In the genomic region with DNA sequence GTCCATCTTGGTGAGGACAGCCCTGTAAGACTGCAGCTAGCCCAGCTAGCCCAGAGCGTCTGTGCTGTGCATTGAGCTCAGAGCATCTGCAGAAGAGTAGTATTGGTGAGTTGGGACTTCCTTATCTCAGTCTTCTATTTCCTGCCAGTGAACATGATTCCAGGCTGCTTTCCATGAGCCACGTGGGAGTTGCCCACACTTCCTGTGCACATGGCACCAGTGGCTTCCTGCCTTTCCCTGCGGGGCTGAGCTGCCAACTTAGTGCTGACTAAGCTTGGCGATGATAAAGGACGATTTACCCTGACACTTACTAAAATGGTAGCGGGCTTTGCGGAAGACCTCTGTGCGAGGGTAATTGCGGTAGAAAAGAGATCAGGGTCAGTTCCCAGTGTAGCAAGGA, we compare ENCODE assay signal across 12 mouse cellular contexts. TPM values are rescaled to one million over a fixed set of nuclear protein-coding genes. Genes with fewer than 3 reads are reported as not detected.
A peak's percentile ranks its signal among the peaks of the same experiment; 100 is the strongest.
DNase-seq lines count a peak whose midpoint lies in the region; ATAC-seq lines count a peak whose summit lies in the region.
"Had no signal": no experiment of that assay in that cellular context is flagged by ENCODE, and none has a peak within 500 bp of the region (broad histone marks: within the 10 kb centered on the region; RNA-seq: fewer than 3 reads in every experiment).

No protein-coding gene starts in this region.

- no peak overlapping the region for H3K27ac ChIP-seq in heart, embryonic 11.5 days (ENCODE audit: low read depth, low read length)
- no peak overlapping the region for H3K27ac ChIP-seq in hindbrain, embryonic 14.5 days
- H3K27ac ChIP-seq in limb, embryonic 10.5 days = no peak overlapping the region
- H3K27ac ChIP-seq: heart, embryonic 15.5 days had no signal

- no peak overlapping the region for H3K9ac ChIP-seq in heart, embryonic 11.5 days (ENCODE audit: low read depth, low read length)
- no peak overlapping the region for H3K9ac ChIP-seq in hindbrain, embryonic 14.5 days
- H3K9ac ChIP-seq: heart, embryonic 15.5 days; lung, embryonic 14.5 days had no signal

- no peaks in the 10 kb centered on the region for H3K36me3 ChIP-seq in heart, embryonic 11.5 days (ENCODE audit: control insufficient read depth, insufficient read depth, low read length)
- H3K36me3 ChIP-seq in hindbrain, embryonic 14.5 days (replicated peaks; ENCODE audit: control insufficient read depth, insufficient read depth) = no peaks in the 10 kb centered on the region
- H3K36me3 ChIP-seq in limb, embryonic 10.5 days = no peaks in the 10 kb centered on the region
- H3K36me3 ChIP-seq: heart, embryonic 15.5 days had no signal

- no peak for ATAC-seq in heart, embryonic 11.5 days (replicated peaks; ENCODE audit: insufficient number of reproducible peaks, low FRiP score, low TSS enrichment)
- ATAC-seq in hematopoietic stem cell, adult 5-6 weeks (replicated peaks in 1 of 2; ENCODE audit: insufficient read depth in 1 of 2, low FRiP score in 2 of 2, low TSS enrichment in 1 of 2, low read depth in 1 of 2, poor library complexity in 2 of 2, severe bottlenecking in 2 of 2) = peak; percentile 67 to 80
- no peak for ATAC-seq in hindbrain, embryonic 14.5 days (ENCODE audit: low FRiP score)

- H3K4me1 ChIP-seq in heart, embryonic 11.5 days (ENCODE audit: control insufficient read depth, insufficient read depth, low read length) = 0 out of 2 replicates have a peak, but pooled peaks cover 5% of the 10 kb centered on the region
- peaks cover 24% of the 10 kb centered on the region; the same call in 1 of the 2 replicates for H3K4me1 ChIP-seq in hindbrain, embryonic 14.5 days (replicated peaks; ENCODE audit: control insufficient read depth, insufficient read depth, low read length)
- H3K4me1 ChIP-seq in limb, embryonic 10.5 days = peaks cover 11% of the 10 kb centered on the region; the same call in 1 of the 2 replicates

- intact Hi-C loops in left cerebral cortex, postnatal 36 days (cut with DNase I) = loop anchor here (2.0 kb wide), 1 partner anchor 18 kb away; no protein-coding TSS in a partner anchor

- no peaks in the 10 kb centered on the region for H3K9me3 ChIP-seq in heart, embryonic 11.5 days (replicated peaks; ENCODE audit: control insufficient read depth, low read length)
- H3K9me3 ChIP-seq in hindbrain, embryonic 14.5 days (ENCODE audit: control insufficient read depth, low read length) = no peaks in the 10 kb centered on the region
- no peaks in the 10 kb centered on the region for H3K9me3 ChIP-seq in limb, embryonic 10.5 days (replicated peaks)
- H3K9me3 ChIP-seq: heart, embryonic 15.5 days had no signal

- WGBS in heart, embryonic 11.5 days (ENCODE audit: insufficient replicate concordance) = 58% methylated on average over 9 of the region's 9 CpGs
- 86% methylated on average over 9 of the region's 9 CpGs for WGBS in hindbrain, embryonic 14.5 days
- WGBS in limb, embryonic 10.5 days = 82% methylated on average over 9 of the region's 9 CpGs

- H3K27me3 ChIP-seq in heart, embryonic 11.5 days (ENCODE audit: control insufficient read depth, insufficient read depth, low read length) = no peaks in the 10 kb centered on the region
- no peaks in the 10 kb centered on the region for H3K27me3 ChIP-seq in hindbrain, embryonic 14.5 days (ENCODE audit: control insufficient read depth, insufficient read depth, low read length)
- H3K27me3 ChIP-seq in limb, embryonic 10.5 days (ENCODE audit: low read depth, poor library complexity, severe bottlenecking) = no peaks in the 10 kb centered on the region
- H3K27me3 ChIP-seq: heart, embryonic 15.5 days had no signal

- peak; percentile 94 for DNase-seq in heart, adult 11 months
- DNase-seq in brain, embryonic 18.5 days (ENCODE audit: low read depth, low spot score) = peak; percentile 54
- peak; percentile 62 to 72 for DNase-seq in left cerebral cortex, postnatal 36 days (ENCODE audit: low spot score in 2 of 2)
- DNase-seq in hindbrain, embryonic 14.5 days (ENCODE audit: low spot score) = no peak
- no peak for DNase-seq in spleen, postnatal 36 days (ENCODE audit: low spot score in 2 of 2)
- no peak for DNase-seq in limb, embryonic 10.5 days (ENCODE audit: low spot score)
- DNase-seq: kidney, postnatal 25 days; lung, embryonic 14.5 days; thymus, postnatal 25 days had no signal

- no peak overlapping the region for H3K4me3 ChIP-seq in heart, embryonic 11.5 days (ENCODE audit: low read depth, low read length)
- H3K4me3 ChIP-seq in hindbrain, embryonic 14.5 days (replicated peaks; ENCODE audit: low read length) = no peak overlapping the region
- H3K4me3 ChIP-seq in limb, embryonic 10.5 days = no peak overlapping the region
- H3K4me3 ChIP-seq: heart, embryonic 15.5 days had no signal

- no peak overlapping the region for H3K4me2 ChIP-seq in heart, embryonic 11.5 days
- no peak overlapping the region for H3K4me2 ChIP-seq in hindbrain, embryonic 14.5 days (replicated peaks)
- H3K4me2 ChIP-seq: heart, embryonic 15.5 days; lung, embryonic 14.5 days had no signal

RNA-seq across cellular contexts. Expression of a gene that starts 35.2 kb away (rescaled TPM):
- 6.4 and 7.1 TPM in 2 replicates for polyA plus RNA-seq in heart, embryonic 11.5 days (2014; fragmentation: Nextera tagmentation; extraction: Ambion mirVana)
- total RNA-seq in hematopoietic stem cell, adult 5-6 weeks (2017) = 3.1 and 9.3 TPM in 2 replicates
- total RNA-seq in left cerebral cortex, postnatal 36 days (2021) = 10 to 100 TPM; 37.5 to 37.8 TPM
- 28.8 and 32.2 TPM in 2 replicates for polyA plus RNA-seq in hindbrain, embryonic 14.5 days (2014; fragmentation: Nextera tagmentation; extraction: Ambion mirVana)
- 7.7 and 7.8 TPM in 2 replicates for polyA plus RNA-seq in limb, embryonic 10.5 days (2016; fragmentation: Nextera tagmentation; extraction: Ambion mirVana)

Comparison
In these comparisons a context has a peak if more than half of its experiments do, and no peak if none do; other contexts are left out.
1. DNase-seq: peak in heart, adult 11 months (single experiment), brain, embryonic 18.5 days (single experiment) and left cerebral cortex, postnatal 36 days (2 of 2); none in hindbrain, embryonic 14.5 days (single experiment), spleen, postnatal 36 days (0 of 2) and limb, embryonic 10.5 days (single experiment).
2. ATAC-seq: peak in hematopoietic stem cell, adult 5-6 weeks (2 of 2); none in heart, embryonic 11.5 days (single experiment) and hindbrain, embryonic 14.5 days (single experiment).